Mouse (Mus musculus): Measurements from ENCODE around the gene Ctnna3.
A peak's percentile ranks its signal among the peaks of the same experiment; 100 is the strongest.
"Not testable (repeated sequence)": the region's sequence is repeated elsewhere in the genome, so short reads cannot be mapped to it uniquely, and the experiment has no call there.

Gene Ctnna3

DNA sequence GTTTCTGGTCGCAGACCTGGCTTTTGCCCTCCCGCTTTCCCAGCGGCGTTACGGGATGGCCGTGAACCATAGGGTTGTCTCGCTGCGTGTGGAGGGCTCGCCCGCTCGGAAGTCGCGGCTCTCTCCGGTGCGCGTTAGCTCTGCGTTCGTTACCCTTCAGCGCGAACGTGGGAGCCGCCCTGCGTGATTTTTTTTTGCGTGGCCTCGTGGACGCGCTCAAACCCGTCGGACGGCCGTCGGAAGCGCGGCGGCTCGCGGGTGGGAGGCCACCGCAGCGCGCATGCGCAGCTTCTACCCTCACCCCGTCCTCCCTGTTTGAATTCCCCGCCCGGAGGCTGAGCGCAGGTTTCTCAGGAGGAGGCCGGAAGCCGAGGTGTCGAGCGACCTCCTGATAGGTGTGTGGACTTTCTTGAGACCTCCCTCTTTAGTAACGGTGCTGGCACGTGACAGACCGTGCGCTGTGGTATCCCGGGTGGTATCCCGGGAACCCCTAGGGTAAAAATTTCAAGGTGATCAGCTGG lies at the start of gene Ctnna3:
Ctnna3 (plus strand) TSS at position 314 of the 521 bp plus-strand sequence.
- DNase-seq (ENCODE audit: low read depth): peak; percentile 70

GRCm38 (mm10) chr10:63381498-63382280 lies 48.2 kb upstream of the Ctnna3 start, which contains the start of gene Sirt1:
TSS of gene Sirt1 (minus strand) at chr10:63381704.
- no peak for DNase-seq (ENCODE audit: low read depth)

DNA sequence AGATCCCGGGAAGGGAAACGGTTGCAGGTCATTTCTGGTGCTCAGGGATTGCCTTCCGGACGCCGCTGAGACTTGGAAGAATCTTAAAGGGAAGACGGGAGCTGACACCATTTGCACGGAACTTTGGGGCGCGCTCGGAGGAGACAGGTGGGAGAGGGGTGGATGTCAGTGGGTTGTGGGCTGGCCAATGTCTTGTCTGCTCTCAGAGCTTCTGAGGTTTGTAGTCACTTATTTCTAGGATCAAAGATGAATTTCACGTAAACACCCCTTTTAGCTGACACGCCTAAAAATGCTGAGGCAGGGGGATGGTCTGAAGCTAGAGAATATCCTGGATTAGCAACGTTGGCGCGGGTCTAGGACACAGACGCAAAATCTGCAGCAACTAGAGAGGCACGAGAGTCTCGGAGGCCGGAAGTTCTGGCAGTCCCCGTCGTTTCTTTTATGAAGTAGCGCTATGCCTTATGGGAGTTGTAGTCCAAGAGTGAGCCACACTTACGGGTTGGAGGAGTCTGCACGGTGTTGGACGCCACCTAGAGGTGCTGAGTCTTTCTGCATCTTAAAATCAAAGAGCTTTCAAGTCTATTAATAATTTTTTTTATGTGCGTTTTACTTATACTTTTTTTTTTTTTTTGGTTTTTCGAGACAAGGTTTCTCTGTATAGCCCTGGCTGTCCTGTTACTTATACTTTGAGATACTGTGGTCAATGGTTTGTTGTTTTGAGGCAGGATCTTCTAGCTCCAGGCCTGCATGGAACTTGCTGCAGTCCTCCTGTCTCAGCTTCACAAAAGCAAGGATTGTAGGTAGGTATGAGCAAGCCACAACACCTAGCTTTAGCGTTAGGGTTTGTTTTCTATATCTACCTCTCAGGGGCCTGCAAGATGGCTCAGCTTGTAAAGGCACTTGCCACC lies 47.3 kb upstream of the Ctnna3 start, which contains the start of gene Dnajc12:
Dnajc12 (plus strand) TSS at position 72 of the 908 bp plus-strand sequence.
- DNase-seq (ENCODE audit: low read depth): peak; percentile 92

DNA sequence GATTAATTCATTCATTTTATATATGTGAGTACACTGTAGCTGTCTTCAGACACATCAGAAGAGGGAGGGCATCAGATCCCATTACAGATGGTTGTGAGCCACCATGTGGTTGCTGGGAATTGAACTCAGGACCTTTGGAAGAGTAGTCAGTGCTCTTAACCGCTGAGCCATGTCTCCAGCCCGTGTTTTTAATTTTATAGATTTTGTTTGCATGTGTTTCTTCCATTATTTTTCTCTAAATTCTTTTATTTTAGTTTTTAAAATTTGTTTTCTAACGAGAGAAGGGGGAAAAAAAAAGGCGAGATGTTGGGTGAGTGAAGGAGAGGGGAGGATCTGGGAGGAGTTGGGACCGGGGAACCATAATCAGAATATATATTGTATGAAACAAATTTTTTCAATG lies 44.0 kb upstream of the Ctnna3 start:
- not testable (repeated sequence) for DNase-seq (ENCODE audit: low read depth)

DNA sequence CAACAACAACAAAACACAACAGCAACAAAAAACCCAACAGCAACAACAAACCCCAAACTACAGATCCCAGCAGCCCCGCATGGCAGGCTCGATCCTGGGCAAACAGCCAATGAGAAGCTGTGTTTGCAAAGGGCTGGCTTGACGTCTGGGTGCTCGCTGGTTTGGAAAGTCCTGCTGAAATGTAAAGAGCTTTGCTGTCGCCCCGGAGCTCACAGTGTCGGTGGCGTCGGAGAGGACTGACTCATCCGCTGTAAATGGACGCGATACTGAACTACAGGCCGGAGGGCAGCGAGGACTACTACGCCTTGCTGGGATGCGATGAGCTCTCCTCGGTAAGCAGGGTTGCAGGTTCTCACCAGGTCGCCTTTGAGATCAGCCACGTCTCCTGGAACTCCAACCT lies 43.5 kb upstream of the Ctnna3 start:
- peak; percentile 79 for DNase-seq (ENCODE audit: low read depth)

GRCm38 (mm10) chr10:63386991-63387390 lies 42.9 kb upstream of the Ctnna3 start:
- no peak for DNase-seq (ENCODE audit: low read depth)

- DNase-seq (ENCODE audit: low read depth): no peak
Observed at GRCm38 (mm10) chr10:63388948-63389347, 41.0 kb upstream of the Ctnna3 start.

- no peak for DNase-seq (ENCODE audit: low read depth)
Observed at GRCm38 (mm10) chr10:63396963-63397362, 32.9 kb upstream of the Ctnna3 start.

DNA sequence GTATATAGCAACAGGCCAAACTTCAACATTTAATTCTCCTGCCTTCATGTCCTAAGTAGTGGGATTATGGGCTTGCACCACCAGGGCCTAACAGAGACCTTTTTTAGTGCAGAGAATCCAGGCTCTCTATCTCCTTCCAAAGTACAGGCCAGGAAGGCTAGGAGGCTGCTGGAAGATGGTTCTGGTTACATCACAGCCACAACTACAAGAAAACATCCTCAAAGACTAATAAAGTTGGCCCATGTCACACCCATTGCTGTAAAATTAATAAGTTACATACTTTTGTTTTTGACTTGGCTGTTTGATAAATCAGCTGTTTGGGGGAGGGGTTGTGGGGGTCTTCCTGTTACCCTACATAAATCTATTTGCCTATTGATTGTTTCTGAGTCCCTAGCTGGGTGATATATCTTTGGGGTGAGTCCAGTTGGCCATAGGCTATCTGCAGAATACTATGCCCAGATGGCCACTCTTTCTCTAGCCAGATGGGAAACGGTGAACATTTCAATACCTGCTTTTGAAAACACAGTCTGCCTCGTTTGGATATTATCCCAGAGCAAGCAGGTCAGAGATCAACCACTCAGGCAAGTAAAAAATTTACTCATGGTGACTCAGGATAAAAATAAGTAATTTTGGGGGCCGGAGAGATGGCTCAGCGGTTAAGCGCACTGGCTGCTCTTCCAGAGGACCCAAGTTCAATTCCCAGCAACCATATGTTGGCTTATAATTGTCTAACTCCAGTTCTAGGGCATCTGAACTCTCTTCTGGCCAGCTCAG lies 27.0 kb upstream of the Ctnna3 start:
- DNase-seq (ENCODE audit: low read depth): no peak

DNA sequence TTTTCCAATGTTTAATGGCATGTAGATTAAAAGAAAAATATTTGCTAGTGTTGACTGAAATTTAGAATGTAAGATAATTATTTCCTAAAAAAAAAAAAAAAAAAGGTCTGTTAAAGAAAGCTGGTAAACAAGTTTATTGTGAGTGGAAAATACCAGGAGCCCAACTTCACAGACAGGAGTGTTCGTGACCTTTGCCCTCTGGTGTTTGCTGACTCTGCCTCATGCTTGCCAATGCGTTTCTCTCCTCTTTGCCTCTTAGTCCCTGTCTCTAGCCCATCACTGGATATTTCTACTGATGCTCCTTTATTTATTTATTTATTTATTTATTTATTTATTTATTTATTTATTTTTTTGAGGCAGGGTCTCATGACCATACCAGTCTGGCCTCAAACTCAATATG lies 26.3 kb upstream of the Ctnna3 start:
- DNase-seq (ENCODE audit: low read depth): no peak

- no peak for DNase-seq (ENCODE audit: low read depth)
Observed at GRCm38 (mm10) chr10:63410162-63410956, 19.5 kb upstream of the Ctnna3 start.

- DNase-seq (ENCODE audit: low read depth): not testable (repeated sequence)
Observed at GRCm38 (mm10) chr10:63411674-63412073, 18.2 kb upstream of the Ctnna3 start.

- DNase-seq (ENCODE audit: low read depth): no peak
Observed at GRCm38 (mm10) chr10:63412756-63413155, 17.1 kb upstream of the Ctnna3 start.

DNA sequence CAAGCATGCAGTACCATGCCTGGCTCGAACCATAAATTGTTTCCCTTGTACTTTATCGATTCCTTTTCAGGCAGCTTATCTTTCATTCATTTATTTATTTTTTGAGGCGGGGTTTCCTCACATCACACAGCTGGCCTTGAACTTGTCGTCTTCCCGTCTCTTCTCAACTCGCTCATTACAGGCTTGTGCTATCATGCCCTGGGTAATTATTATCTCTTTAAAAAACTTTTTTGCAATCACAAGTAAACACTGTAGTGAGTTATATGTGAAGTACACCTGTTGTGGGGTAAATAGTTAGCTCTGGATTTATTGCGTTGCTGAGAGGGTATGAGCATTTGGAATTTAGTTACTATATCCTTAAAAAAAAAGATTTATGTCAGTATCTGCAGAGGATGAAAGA lies 14.6 kb upstream of the Ctnna3 start:
- DNase-seq (ENCODE audit: low read depth): no peak

- DNase-seq (ENCODE audit: low read depth): no peak
Observed at GRCm38 (mm10) chr10:63415850-63416249, 14.0 kb upstream of the Ctnna3 start.

DNA sequence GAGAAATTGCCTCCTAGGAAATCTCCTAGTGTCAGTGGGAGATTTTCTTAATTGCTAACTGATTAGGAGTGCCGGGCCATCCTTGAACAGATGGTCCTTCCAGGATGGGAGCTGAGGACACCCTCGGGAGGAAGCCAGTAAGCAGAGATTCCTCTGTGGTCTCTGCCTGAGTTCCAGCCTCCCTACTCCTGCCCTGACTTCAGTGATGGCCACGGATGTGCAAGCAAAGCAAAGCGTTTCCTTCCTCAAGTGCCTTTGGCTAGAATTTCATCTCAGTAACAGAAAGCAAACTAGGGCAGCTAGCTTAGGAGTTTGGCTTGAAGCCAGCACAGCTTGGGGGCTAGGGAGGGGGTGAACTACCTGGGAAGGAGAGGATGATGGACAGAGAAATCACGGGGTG lies 12.8 kb upstream of the Ctnna3 start:
- no peak for DNase-seq (ENCODE audit: low read depth)

GRCm38 (mm10) chr10:63421739-63422735 lies 7.9 kb upstream of the Ctnna3 start, which contains the start of gene Gm7075:
TSS of gene Gm7075 (minus strand) at chr10:63421789.
- no peak for DNase-seq (ENCODE audit: low read depth)

DNA sequence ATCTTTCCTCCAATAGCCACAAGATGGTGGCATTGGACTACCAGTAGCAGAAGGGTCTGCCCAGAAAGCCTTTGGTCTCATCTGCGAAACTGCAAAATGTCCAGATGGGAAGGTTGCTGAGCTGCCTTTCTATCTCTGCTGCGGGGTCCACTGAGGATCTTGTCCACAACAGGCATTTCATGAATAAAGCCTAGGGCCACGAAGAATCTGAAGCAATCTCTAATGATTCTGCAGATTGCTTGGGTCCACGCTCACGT lies 7.2 kb upstream of the Ctnna3 start:
- DNase-seq (ENCODE audit: low read depth): no peak

DNA sequence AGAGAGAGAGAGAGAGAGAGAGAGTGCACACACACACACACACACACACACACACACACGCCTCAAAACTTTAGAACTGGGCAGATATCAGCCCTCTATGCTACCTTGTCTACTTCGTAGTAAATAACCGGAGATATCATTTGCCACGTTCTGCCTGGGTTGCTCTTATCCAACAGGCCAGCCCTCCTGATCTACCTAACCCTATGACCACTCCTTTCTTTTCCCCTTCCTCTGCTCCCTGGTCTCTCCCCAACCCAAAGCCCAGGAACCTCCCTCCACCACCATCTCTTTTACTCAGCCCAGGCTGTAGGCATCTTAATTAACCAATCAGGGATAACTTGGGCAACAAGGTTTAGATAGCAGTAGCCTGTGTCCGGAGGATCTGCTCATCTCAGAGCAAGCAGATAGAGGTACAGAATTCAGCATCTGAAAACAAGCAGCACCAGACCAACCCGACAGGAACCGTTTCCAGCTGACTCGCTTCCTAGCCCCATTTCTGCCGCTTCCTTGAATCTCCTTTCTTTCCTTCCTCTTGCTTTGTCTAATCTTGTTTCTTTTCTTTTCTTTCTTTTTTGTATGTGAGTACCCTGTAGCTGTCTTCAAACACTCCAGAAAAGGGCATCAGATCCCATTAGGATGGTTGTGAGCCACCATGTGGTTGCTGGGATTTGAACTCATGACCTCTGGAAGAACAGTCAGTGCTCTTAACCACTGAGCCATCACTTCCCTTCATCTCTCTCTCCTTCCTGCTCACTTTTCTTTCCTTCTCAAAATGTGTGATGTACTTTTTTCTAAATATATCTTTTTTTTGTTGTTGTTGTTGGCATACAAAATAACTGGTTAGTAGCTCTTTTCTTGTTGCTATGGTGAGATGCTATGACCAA lies 6.1 kb upstream of the Ctnna3 start:
- DNase-seq (ENCODE audit: low read depth): no peak

Data from c-Kit-positive CD71-negative TER-119-negative erythroid progenitor cells, embryonic 14.5 days (primary cell).